Mouse (Mus musculus) limb, embryonic 11.5 days (tissue): Measurements from ENCODE around the gene Papln. TPM values are rescaled to one million over a fixed set of nuclear protein-coding genes. Genes with fewer than 3 reads are reported as not detected.

Experiments
- ATAC-seq: fragments of 200-750 bp; cut with Nextera tagmentation; 2 replicates; pipeline ENCODE4 v1.8.0; 2017; ENCODE audit warnings: low read depth; ENCODE audit not compliant: insufficient number of reproducible peaks, low FRiP score, low TSS enrichment
- DNase-seq: peaks from one replicate; pipeline ENCODE4 v3.0.0-alpha.2; 2015; ENCODE audit warnings: low spot score
- H3K27ac ChIP-seq: fragments of 300-500 bp; sonication (generic); replicated peaks from 2 replicates; pipeline ENCODE4 v1.5.1; 2014; ENCODE audit warnings: low read depth, mild to moderate bottlenecking, low read length
- H3K27me3 ChIP-seq: fragments of 300-500 bp; sonication (generic); 2 replicates; pipeline ENCODE4 v1.6.1; 2014; ENCODE audit warnings: mild to moderate bottlenecking, low read length, mixed read lengths; ENCODE audit not compliant: control insufficient read depth, insufficient read depth
- H3K36me3 ChIP-seq: fragments of 300-500 bp; sonication (generic); 2 replicates; pipeline ENCODE4 v1.6.1; 2014; ENCODE audit warnings: mild to moderate bottlenecking, low read length, moderate library complexity, mixed read lengths; ENCODE audit not compliant: control insufficient read depth, insufficient read depth
- H3K4me1 ChIP-seq: fragments of 300-500 bp; sonication (generic); 2 replicates; pipeline ENCODE4 v1.6.1; 2014; ENCODE audit warnings: low read length, mixed read lengths; ENCODE audit not compliant: control insufficient read depth, insufficient read depth
- H3K4me2 ChIP-seq: fragments of 300-500 bp; sonication (generic); 2 replicates; pipeline ENCODE4 v1.6.1; 2014; ENCODE audit warnings: low read depth, mild to moderate bottlenecking, moderate library complexity; ENCODE audit not compliant: severe bottlenecking
- H3K4me3 ChIP-seq: fragments of 300-500 bp; sonication (generic); 2 replicates; pipeline ENCODE4 v1.5.1; 2014; ENCODE audit warnings: low read depth, low read length
- H3K9ac ChIP-seq: fragments of 300-500 bp; sonication (generic); 2 replicates; pipeline ENCODE4 v1.6.1; 2014; ENCODE audit warnings: mild to moderate bottlenecking, low read length
- H3K9me3 ChIP-seq: fragments of 300-500 bp; sonication (generic); 2 replicates; pipeline ENCODE4 v1.6.1; 2016; ENCODE audit warnings: low read length; ENCODE audit not compliant: control insufficient read depth
- WGBS: fragments of 180-500 bp; shearing (Covaris S2); extraction: QIAGEN DNeasy Blood & Tissue Kit; methylation state at CpG from one replicate; pipeline ENCODE4 v1.1.7; 2014; 5-methylcytosine and 5-hydroxymethylcytosine counted together
- polyA plus RNA-seq: library from polyadenylated mRNA; unstranded; fragments of >200 nt; fragmentation: Nextera tagmentation; extraction: Ambion mirVana; gene quantifications from 2 replicates; pipeline ENCODE4 v1.2.1, GENCODE M21; 2014

The Papln gene
- polyA plus RNA-seq, 1 experiment from 2014 or later, result not detected

- no peak for ATAC-seq
- Histone ChIP-seq H3K27ac (no peak overlapping the region), H3K4me1 (no peaks in the 10 kb centered on the region), H3K9ac (no peak overlapping the region), H3K4me3 (no peak overlapping the region), H3K36me3 (peaks cover 12% of the 10 kb centered on the region; the same call in 1 of the 2 replicates), H3K27me3 (no peaks in the 10 kb centered on the region), H3K4me2 (no peak overlapping the region), H3K9me3 (no peaks in the 10 kb centered on the region)
- DNase-seq, result no peak
- WGBS, result 91% methylated on average over 10 of the region's 10 CpGs
Measured at GRCm38 (mm10) chr12:83734047-83734446, 29.4 kb upstream of the Papln start.

DNA sequence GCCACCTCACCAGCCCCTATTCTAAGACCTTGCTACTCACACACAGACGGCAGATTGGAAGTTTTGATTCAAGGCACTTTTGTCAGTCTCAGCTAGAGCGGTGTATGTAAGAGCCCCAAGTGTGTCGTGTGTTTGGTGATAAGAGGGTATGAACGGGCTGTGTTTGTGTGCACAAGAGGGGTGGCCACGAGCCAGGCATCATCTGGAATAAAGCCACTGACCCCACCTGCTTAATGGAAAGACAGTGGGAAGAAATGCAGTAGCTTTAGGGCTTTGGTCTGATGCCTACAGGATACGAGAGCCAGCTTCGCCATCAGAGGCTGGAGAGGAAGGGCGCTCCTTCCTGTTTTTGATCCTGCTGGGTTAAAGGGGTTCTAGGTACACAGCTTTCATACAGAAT lies 27.2 kb upstream of the Papln start:
- WGBS, result 94% methylated on average over 8 of the region's 8 CpGs
- Histone ChIP-seq H3K9ac (no peak overlapping the region), H3K4me1 (no peaks in the 10 kb centered on the region), H3K4me3 (no peak overlapping the region), H3K27me3 (no peaks in the 10 kb centered on the region), H3K9me3 (no peaks in the 10 kb centered on the region), H3K4me2 (no peak overlapping the region), H3K27ac (no peak overlapping the region), H3K36me3 (peaks cover 6% of the 10 kb centered on the region; the same call in 1 of the 2 replicates)
- ATAC-seq, result no peak
- no peak for DNase-seq

DNA sequence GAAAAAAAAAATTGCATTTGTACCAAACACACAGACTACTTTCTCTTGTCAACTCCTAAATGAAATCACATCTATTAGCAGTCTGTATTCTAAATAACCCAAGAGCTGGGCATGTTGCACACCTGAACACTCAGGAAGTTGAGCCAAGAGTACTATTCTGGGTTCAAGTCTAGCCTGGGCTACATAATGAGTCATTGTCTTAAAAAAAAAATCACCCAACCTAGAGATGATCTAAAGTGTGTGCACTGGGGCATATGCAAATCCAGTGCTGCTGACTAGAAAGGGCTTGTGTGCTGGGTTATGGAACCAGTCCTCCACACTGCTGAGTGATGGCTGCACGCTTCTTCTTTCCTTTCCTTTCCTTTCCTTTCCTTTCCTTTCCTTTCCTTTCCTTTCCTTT lies 24.8 kb upstream of the Papln start:
- ATAC-seq (no peak), DNase-seq (no peak)
- Histone ChIP-seq H3K9me3 (no peaks in the 10 kb centered on the region), H3K36me3 (peaks cover 4% of the 10 kb centered on the region; the same call in 1 of the 2 replicates), H3K27ac (no peak overlapping the region), H3K9ac (no peak overlapping the region), H3K4me3 (no peak overlapping the region), H3K4me1 (no peaks in the 10 kb centered on the region), H3K27me3 (no peaks in the 10 kb centered on the region), H3K4me2 (no peak overlapping the region)
- 90% methylated on average over 1 of the region's 1 CpGs for WGBS

GRCm38 (mm10) chr12:83741722-83742121 lies 21.7 kb upstream of the Papln start:
- ATAC-seq, result no peak
- Histone ChIP-seq H3K27ac (no peak overlapping the region), H3K4me1 (no peaks in the 10 kb centered on the region), H3K27me3 (no peaks in the 10 kb centered on the region), H3K36me3 (no peaks in the 10 kb centered on the region), H3K4me2 (no peak overlapping the region), H3K9me3 (no peaks in the 10 kb centered on the region), H3K9ac (no peak overlapping the region), H3K4me3 (no peak overlapping the region)
- no peak for DNase-seq
- 54% methylated on average over 5 of the region's 5 CpGs for WGBS

GRCm38 (mm10) chr12:83742834-83743233 lies 20.6 kb upstream of the Papln start:
- ATAC-seq, result no peak
- Histone ChIP-seq H3K4me1 (no peaks in the 10 kb centered on the region), H3K27me3 (no peaks in the 10 kb centered on the region), H3K4me3 (no peak overlapping the region), H3K4me2 (no peak overlapping the region), H3K9me3 (no peaks in the 10 kb centered on the region), H3K27ac (no peak overlapping the region; the same call in 1 of the 2 replicates), H3K36me3 (no peaks in the 10 kb centered on the region), H3K9ac (no peak overlapping the region)
- WGBS, result 86% methylated on average over 4 of the region's 4 CpGs
- DNase-seq, result no peak

DNA sequence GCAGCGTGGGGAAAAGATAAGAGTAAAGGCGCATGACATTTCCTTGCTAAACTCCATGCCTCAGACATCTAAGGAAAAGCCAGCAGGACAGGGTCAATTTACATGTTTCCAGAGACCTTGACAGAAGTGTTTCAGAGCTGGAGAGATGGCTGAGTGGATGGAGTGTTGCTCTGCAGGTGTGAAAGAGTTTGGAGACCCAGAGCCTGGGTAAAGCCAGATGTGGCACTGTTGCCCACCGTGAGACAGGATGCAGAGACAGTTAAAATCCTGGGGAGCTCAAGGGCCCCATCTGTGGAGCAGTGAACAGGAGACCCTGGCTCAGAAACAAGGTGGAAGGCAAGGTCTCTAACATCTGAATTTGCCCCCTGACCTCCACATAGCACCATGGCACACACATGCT lies 19.7 kb upstream of the Papln start:
- WGBS, result 58% methylated on average over 3 of the region's 3 CpGs
- no peak for DNase-seq

GRCm38 (mm10) chr12:83749186-83749585 lies 14.2 kb upstream of the Papln start:
- 0 out of 2 replicates have a peak, but pooled peaks cover 2% of the 10 kb centered on the region for H3K4me1 ChIP-seq
- 70% methylated on average over 1 of the region's 1 CpGs for WGBS

More for the DNA sequence above, 19.7 kb upstream of the Papln start:
- Histone ChIP-seq H3K9me3 (no peaks in the 10 kb centered on the region), H3K4me1 (no peaks in the 10 kb centered on the region), H3K4me3 (no peak overlapping the region), H3K27ac (no peak overlapping the region), H3K4me2 (no peak overlapping the region), H3K9ac (no peak overlapping the region), H3K27me3 (no peaks in the 10 kb centered on the region), H3K36me3 (no peaks in the 10 kb centered on the region)
- ATAC-seq, result no peak

GRCm38 (mm10) chr12:83752495-83752894 lies 10.9 kb upstream of the Papln start:
- no peaks in the 10 kb centered on the region for H3K27me3 ChIP-seq
- H3K4me1 ChIP-seq, result 0 out of 2 replicates have a peak, but pooled peaks cover 2% of the 10 kb centered on the region
- WGBS, result 21% methylated on average over 2 of the region's 2 CpGs
- H3K9me3 ChIP-seq, result no peaks in the 10 kb centered on the region
- no peak overlapping the region for H3K4me3 ChIP-seq
- peak; percentile 31 for DNase-seq
- H3K36me3 ChIP-seq, result no peaks in the 10 kb centered on the region
- H3K9ac ChIP-seq, result no peak overlapping the region
- no peak overlapping the region for H3K4me2 ChIP-seq
- H3K27ac ChIP-seq, result no peak overlapping the region
- ATAC-seq, result no peak

More at GRCm38 (mm10) chr12:83749186-83749585, 14.2 kb upstream of the Papln start:
- H3K4me2 ChIP-seq, result no peak overlapping the region
- no peak overlapping the region for H3K27ac ChIP-seq
- no peaks in the 10 kb centered on the region for H3K9me3 ChIP-seq
- no peak overlapping the region for H3K9ac ChIP-seq
- H3K36me3 ChIP-seq, result no peaks in the 10 kb centered on the region
- H3K4me3 ChIP-seq, result no peak overlapping the region
- no peak for DNase-seq
- ATAC-seq, result no peak
- no peaks in the 10 kb centered on the region for H3K27me3 ChIP-seq

GRCm38 (mm10) chr12:83758735-83759134 lies 4.7 kb upstream of the Papln start:
- 72% methylated on average over 10 of the region's 10 CpGs for WGBS
- H3K9me3 ChIP-seq, result no peaks in the 10 kb centered on the region
- H3K9ac ChIP-seq, result no peak overlapping the region
- H3K4me1 ChIP-seq, result peaks cover 11% of the 10 kb centered on the region
- ATAC-seq (no peak), DNase-seq (no peak)
- H3K4me2 ChIP-seq, result no peak overlapping the region
- no peaks in the 10 kb centered on the region for H3K36me3 ChIP-seq
- H3K4me3 ChIP-seq, result no peak overlapping the region
- H3K27ac ChIP-seq, result no peak overlapping the region
- no peaks in the 10 kb centered on the region for H3K27me3 ChIP-seq
